Mouse (Mus musculus): ENCODE data around the gene Chkb.

- TF ChIP-seq POLR2A (IDR thresholded peaks at IDR 0.05; ENCODE audit: borderline replicate concordance, low read depth, low read length) (no peak), CTCF (IDR thresholded peaks at IDR 0.05; ENCODE audit: low read depth, low read length) (no peak)
Observed at GRCm38 (mm10) chr15:89431806-89432205, 2.1 kb upstream of the Chkb start.
